Mouse (Mus musculus) embryonic facial prominence, embryonic 15.5 days (tissue): ENCODE measurements around the gene B2m. TPM values are rescaled to one million over a fixed set of nuclear protein-coding genes. Genes with fewer than 3 reads are reported as not detected.
A peak's percentile ranks its signal among the peaks of the same experiment; 100 is the strongest.

Source experiments
- ATAC-seq: fragments of 200-750 bp; cut with Nextera tagmentation; 2 replicates; pipeline ENCODE4 v1.8.0; 2017; ENCODE audit warnings: low read depth, moderate TSS enrichment; ENCODE audit not compliant: insufficient number of reproducible peaks, low FRiP score, low TSS enrichment
- H3K27ac ChIP-seq: fragments of 300-500 bp; sonication (generic); replicated peaks from 2 replicates; pipeline ENCODE4 v1.5.1; 2015; ENCODE audit warnings: mild to moderate bottlenecking, inconsistent platforms
- H3K27me3 ChIP-seq: fragments of 300-500 bp; sonication (generic); 2 replicates; pipeline ENCODE4 v1.6.1; 2015; ENCODE audit warnings: inconsistent platforms
- H3K36me3 ChIP-seq: fragments of 300-500 bp; sonication (generic); 2 replicates; pipeline ENCODE4 v1.6.1; 2015; ENCODE audit warnings: mild to moderate bottlenecking, inconsistent platforms
- H3K4me1 ChIP-seq: fragments of 300-500 bp; sonication (generic); 2 replicates; pipeline ENCODE4 v1.6.1; 2015; ENCODE audit warnings: inconsistent platforms
- H3K4me2 ChIP-seq: fragments of 300-500 bp; sonication (generic); replicated peaks from 2 replicates; pipeline ENCODE4 v1.6.1; 2015; ENCODE audit warnings: mild to moderate bottlenecking, inconsistent platforms
- H3K4me3 ChIP-seq: fragments of 300-500 bp; sonication (generic); replicated peaks from 2 replicates; pipeline ENCODE4 v1.5.1; 2015; ENCODE audit warnings: mild to moderate bottlenecking, inconsistent platforms
- H3K9ac ChIP-seq: fragments of 300-500 bp; sonication (generic); 2 replicates; pipeline ENCODE4 v1.6.1; 2015; ENCODE audit warnings: inconsistent platforms
- H3K9me3 ChIP-seq: fragments of 300-500 bp; sonication (generic); replicated peaks from 2 replicates; pipeline ENCODE4 v1.6.1; 2016; ENCODE audit warnings: inconsistent platforms
- WGBS: fragments of 180-500 bp; shearing (Covaris S2); methylation state at CpG from one replicate; pipeline ENCODE4 v1.1.7; 2015; 5-methylcytosine and 5-hydroxymethylcytosine counted together
- polyA plus RNA-seq: library from polyadenylated mRNA; unstranded; fragments of >200 nt; fragmentation: Nextera tagmentation; extraction: Ambion mirVana; gene quantifications from 2 replicates; pipeline ENCODE4 v1.2.1, GENCODE M21; 2015

Gene B2m
- polyA plus RNA-seq, 1 experiment from 2014 or later = 337 TPM

DNA sequence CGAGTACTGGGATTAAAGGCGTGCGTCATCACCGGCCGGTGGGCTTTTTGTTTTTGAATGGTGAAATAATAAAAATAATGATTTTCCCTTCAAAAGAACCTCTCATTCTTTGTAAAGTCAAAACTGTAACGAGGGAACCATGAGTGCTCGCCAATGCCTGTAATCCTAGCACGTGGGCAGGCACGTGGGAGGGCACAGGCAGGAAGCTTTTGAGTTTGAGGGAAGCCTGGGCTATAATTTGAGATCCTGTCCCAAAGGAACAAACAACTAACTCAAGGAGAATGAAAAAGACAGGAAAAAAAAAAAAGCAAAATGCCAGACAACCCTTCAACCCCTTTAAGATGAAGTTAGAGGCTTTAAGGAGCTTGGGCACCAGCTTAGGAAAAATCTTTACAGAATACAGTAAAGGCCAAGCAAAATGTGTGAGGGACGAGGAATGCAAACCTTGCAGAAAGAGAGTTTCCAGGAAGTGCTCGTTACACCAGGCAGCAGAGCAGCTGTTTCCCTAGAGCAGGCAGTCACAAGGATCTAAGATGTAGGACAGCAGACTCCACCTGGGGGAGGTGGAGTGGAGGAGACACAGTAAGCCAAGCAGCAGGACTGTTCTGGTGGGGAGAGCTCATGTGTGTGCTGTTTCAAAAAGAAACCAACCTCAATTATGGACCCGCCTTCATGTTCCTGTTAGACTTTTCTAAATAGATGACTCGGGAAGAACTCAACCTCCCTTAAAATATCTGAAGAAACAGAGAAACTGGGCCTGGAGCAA lies 16.1 kb downstream of the B2m start:
- no peak overlapping the region for H3K9ac ChIP-seq
- H3K9me3 ChIP-seq = no peaks in the 10 kb centered on the region
- no peak overlapping the region for H3K4me2 ChIP-seq
- no peaks in the 10 kb centered on the region for H3K36me3 ChIP-seq
- 0 out of 2 replicates have a peak overlapping the region, but pooled peaks have one; percentile 7 for H3K27ac ChIP-seq
- H3K4me3 ChIP-seq = no peak overlapping the region
- H3K4me1 ChIP-seq = peaks cover 9% of the 10 kb centered on the region; the same call in 1 of the 2 replicates
- no peaks in the 10 kb centered on the region for H3K27me3 ChIP-seq
- no peak for ATAC-seq
- 62% methylated on average over 13 of the region's 13 CpGs for WGBS

DNA sequence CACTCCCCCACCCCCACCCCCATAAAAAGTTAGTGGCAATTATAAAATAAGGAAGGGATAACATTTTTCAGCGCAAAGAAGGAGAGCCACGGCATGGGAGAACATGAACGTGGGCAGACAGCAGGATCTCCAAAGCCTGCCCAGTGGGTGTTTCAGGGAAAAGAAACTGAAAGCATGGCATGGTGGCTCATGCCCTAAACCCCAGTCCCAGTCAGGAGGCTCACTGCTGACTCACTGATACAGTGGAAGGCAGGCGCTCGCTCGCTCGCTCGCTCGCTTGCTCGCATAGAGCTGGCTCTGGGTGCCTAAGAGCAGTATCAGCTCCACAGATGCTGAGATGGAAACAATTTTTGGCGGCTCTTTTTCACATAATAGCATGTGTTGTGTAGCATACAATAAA lies 16.8 kb downstream of the B2m start:
- Histone ChIP-seq H3K4me1 (0 out of 2 replicates have a peak, but pooled peaks cover 4% of the 10 kb centered on the region), H3K9me3 (no peaks in the 10 kb centered on the region), H3K4me3 (no peak overlapping the region), H3K4me2 (no peak overlapping the region), H3K27me3 (no peaks in the 10 kb centered on the region), H3K27ac (no peak overlapping the region), H3K36me3 (no peaks in the 10 kb centered on the region), H3K9ac (no peak overlapping the region)
- 75% methylated on average over 11 of the region's 11 CpGs for WGBS
- ATAC-seq = no peak

GRCm38 (mm10) chr2:122171292-122171691 lies 23.8 kb downstream of the B2m start:
- no peak overlapping the region for H3K9ac ChIP-seq
- ATAC-seq = no peak
- H3K9me3 ChIP-seq = no peaks in the 10 kb centered on the region
- 74% methylated on average over 6 of the region's 6 CpGs for WGBS
- no peak overlapping the region for H3K4me2 ChIP-seq
- H3K4me1 ChIP-seq = no peaks in the 10 kb centered on the region
- no peak overlapping the region for H3K27ac ChIP-seq
- H3K4me3 ChIP-seq = no peak overlapping the region
- H3K36me3 ChIP-seq = no peaks in the 10 kb centered on the region
- H3K27me3 ChIP-seq = no peaks in the 10 kb centered on the region

GRCm38 (mm10) chr2:122172188-122172587 lies 24.7 kb downstream of the B2m start:
- Histone ChIP-seq H3K4me1 (no peaks in the 10 kb centered on the region), H3K36me3 (no peaks in the 10 kb centered on the region), H3K4me3 (no peak overlapping the region), H3K27me3 (no peaks in the 10 kb centered on the region), H3K9me3 (no peaks in the 10 kb centered on the region), H3K4me2 (no peak overlapping the region), H3K9ac (no peak overlapping the region), H3K27ac (no peak overlapping the region)
- ATAC-seq = no peak
- WGBS = 90% methylated on average over 2 of the region's 2 CpGs

GRCm38 (mm10) chr2:122180051-122180822 lies 32.8 kb downstream of the B2m start:
- Histone ChIP-seq H3K27ac (no peak overlapping the region), H3K27me3 (no peaks in the 10 kb centered on the region), H3K9ac (no peak overlapping the region), H3K4me1 (no peaks in the 10 kb centered on the region), H3K4me2 (no peak overlapping the region), H3K36me3 (no peaks in the 10 kb centered on the region), H3K4me3 (no peak overlapping the region), H3K9me3 (no peaks in the 10 kb centered on the region)
- ATAC-seq = no peak
- WGBS = 67% methylated on average over 8 of the region's 8 CpGs

DNA sequence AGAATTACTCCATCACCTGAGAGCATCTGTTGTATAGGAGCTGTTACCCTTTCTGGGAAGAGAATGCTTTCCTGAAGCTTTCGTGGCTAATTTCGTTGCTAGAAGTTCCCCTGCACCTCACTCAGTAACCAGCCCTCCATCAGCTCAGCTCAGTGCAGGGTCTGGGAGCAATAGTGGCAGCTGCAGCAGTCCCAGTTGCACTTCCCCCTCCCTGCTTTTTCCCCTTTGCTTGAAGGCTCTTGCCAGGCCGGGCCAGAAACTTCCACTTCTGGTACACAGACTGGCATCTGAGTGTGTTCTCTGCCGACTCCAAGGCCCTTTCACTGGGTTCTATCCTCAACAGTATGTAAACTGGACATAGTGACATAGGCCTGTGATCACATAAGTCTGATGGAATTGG lies 37.6 kb downstream of the B2m start:
- no peaks in the 10 kb centered on the region for H3K36me3 ChIP-seq
- WGBS = 81% methylated on average over 4 of the region's 4 CpGs

DNA sequence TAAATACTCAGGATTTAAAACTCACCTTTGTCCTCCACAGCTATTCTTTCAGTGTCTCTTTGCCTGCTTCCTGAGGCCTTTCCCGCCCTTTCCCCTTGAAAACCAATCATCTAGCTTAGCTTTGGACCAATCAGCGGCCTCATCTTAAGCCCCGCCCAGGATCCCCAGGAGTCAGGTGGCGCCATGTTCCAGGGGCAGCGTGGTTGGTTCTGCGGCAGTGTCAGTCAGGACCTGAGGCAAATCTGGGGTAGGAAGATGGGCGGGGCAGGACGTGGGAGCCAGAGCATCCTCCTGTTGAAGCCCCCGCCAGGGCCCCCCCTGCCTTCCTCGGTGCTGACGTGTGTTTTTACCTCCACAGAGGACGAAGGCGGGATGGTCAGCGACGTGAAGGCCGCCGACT lies 38.6 kb downstream of the B2m start, which contains the start of the genes Patl2 and Terb2:
Patl2 (minus strand) TSS at position 84 of the 400 bp plus-strand sequence.
Terb2 (plus strand) TSS at position 167 of the 400 bp plus-strand sequence.
- ATAC-seq = no peak
- no peaks in the 10 kb centered on the region for H3K36me3 ChIP-seq
- no peaks in the 10 kb centered on the region for H3K27me3 ChIP-seq
- no peaks in the 10 kb centered on the region for H3K4me1 ChIP-seq
- WGBS = 84% methylated on average over 17 of the region's 17 CpGs
- H3K9ac ChIP-seq = no peak within 1 kb of the TSS
- H3K27ac ChIP-seq = no peak within 1 kb of the TSS
- H3K9me3 ChIP-seq = no peaks in the 10 kb centered on the region
- no peak within 1 kb of the TSS for H3K4me2 ChIP-seq
- H3K4me3 ChIP-seq = no peak within 1 kb of the TSS

More for the DNA sequence above, 37.6 kb downstream of the B2m start:
- Histone ChIP-seq H3K4me1 (no peaks in the 10 kb centered on the region), H3K4me3 (no peak overlapping the region), H3K27me3 (no peaks in the 10 kb centered on the region), H3K9me3 (no peaks in the 10 kb centered on the region), H3K27ac (no peak overlapping the region), H3K9ac (no peak overlapping the region), H3K4me2 (no peak overlapping the region)
- no peak for ATAC-seq

DNA sequence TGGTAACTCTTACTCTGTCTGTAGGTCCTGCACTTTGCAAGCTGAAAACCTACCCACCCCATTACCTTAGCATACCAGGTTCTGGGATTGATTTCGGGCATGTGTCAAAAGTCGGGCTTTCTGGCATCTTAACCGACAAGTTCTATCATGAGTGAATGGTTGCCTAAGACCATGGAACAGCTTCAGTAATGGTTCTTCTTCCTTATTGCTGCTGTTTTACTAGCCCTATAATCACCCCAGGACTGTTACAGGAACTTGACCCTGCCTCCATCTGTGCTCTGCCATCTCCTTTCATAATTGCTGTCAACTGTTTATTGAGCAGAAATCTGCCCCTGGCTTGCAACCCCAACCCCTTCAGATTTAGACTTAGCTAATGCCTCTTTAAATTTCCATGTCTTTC lies 39.3 kb downstream of the B2m start:
- Histone ChIP-seq H3K27ac (no peak overlapping the region), H3K9ac (no peak overlapping the region), H3K9me3 (no peaks in the 10 kb centered on the region), H3K4me3 (no peak overlapping the region), H3K4me2 (no peak overlapping the region), H3K4me1 (no peaks in the 10 kb centered on the region), H3K36me3 (no peaks in the 10 kb centered on the region), H3K27me3 (no peaks in the 10 kb centered on the region)
- ATAC-seq = no peak
- 73% methylated on average over 3 of the region's 3 CpGs for WGBS

DNA sequence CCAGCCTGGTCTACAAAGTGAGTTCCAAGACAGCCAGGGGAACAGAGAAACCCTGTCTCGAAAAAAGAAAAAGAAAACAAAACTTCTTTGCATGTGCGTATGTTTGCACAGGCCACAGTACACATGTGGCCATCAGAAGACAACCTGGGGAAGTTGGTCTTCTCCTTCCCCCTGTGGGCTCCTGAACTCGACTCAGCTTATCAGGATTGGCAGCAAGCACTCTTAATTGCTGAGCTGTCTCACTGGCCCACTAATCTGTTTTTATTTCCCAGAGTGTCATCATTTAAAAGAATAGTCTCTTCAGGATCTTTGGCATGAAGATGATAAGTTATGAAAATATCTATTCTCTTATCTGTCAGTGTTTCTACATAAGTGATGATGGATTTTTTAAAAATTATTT lies 44.4 kb downstream of the B2m start:
- H3K4me1 ChIP-seq = no peaks in the 10 kb centered on the region
- H3K36me3 ChIP-seq = no peaks in the 10 kb centered on the region
- no peaks in the 10 kb centered on the region for H3K9me3 ChIP-seq
- no peak for ATAC-seq
- H3K4me3 ChIP-seq = no peak overlapping the region
- H3K9ac ChIP-seq = no peak overlapping the region
- WGBS = 68% methylated on average over 3 of the region's 3 CpGs
- H3K27ac ChIP-seq = no peak overlapping the region
- H3K4me2 ChIP-seq = no peak overlapping the region
- no peaks in the 10 kb centered on the region for H3K27me3 ChIP-seq

DNA sequence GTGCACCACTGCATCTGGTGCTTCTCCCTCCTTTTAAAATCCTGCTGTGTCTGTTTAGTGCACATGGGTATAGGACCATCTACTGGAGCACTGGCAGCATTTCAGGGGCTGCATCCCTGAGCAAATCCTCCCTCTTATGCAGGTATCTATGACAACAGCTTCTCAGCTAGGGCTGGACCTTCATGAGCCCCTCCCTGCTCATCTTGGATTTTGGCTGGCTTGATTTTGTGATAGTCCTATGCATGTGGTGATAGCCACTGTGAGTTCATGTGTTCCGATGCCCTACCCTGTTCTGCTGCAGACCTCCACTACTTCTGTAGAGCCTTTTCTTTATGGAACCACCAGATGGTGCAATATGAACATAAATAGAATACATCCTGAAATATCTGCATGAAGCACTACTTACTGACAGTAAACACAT lies 47.0 kb downstream of the B2m start:
- no peak for ATAC-seq
- H3K27ac ChIP-seq = no peak overlapping the region
- no peaks in the 10 kb centered on the region for H3K27me3 ChIP-seq
- H3K4me1 ChIP-seq = no peaks in the 10 kb centered on the region
- no peak overlapping the region for H3K9ac ChIP-seq
- H3K4me2 ChIP-seq = no peak overlapping the region
- no peaks in the 10 kb centered on the region for H3K9me3 ChIP-seq
- WGBS = 66% methylated on average over 1 of the region's 1 CpGs
- H3K4me3 ChIP-seq = no peak overlapping the region
- no peaks in the 10 kb centered on the region for H3K36me3 ChIP-seq

DNA sequence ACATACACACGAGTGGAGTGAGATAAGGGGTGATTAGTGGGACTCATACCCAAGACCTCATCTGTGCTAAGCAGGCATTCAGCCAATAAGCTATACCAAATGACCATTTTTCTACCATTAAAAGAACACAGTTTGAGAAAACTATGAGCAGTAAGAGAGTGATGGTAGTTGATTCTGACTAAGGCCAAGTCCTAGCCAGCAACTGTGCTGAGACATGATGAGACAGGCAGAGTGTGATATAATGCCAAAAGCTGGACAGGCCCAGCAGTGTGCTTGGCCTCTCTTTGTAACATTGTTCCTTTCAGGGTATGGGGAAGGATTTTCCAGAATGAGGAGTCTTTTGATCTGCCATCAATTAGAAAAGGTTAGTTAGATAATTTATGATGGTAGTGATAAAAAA lies 54.0 kb downstream of the B2m start:
- H3K9me3 ChIP-seq = no peaks in the 10 kb centered on the region
- ATAC-seq = no peak
- H3K27ac ChIP-seq = no peak overlapping the region
- 79% methylated on average over 1 of the region's 1 CpGs for WGBS
- no peak overlapping the region for H3K4me2 ChIP-seq
- H3K4me3 ChIP-seq = no peak overlapping the region
- H3K4me1 ChIP-seq = no peaks in the 10 kb centered on the region
- H3K36me3 ChIP-seq = no peaks in the 10 kb centered on the region
- H3K9ac ChIP-seq = no peak overlapping the region
- H3K27me3 ChIP-seq = no peaks in the 10 kb centered on the region
